Mouse (Mus musculus): ENCODE data around the gene Epb41l1. TPM values are rescaled to one million over a fixed set of nuclear protein-coding genes. Genes with fewer than 3 reads are reported as not detected.

Gene Epb41l1
- total and polyA plus RNA-seq, 3 experiments = 0.09 to 8.4 (median 0.44) TPM

DNA sequence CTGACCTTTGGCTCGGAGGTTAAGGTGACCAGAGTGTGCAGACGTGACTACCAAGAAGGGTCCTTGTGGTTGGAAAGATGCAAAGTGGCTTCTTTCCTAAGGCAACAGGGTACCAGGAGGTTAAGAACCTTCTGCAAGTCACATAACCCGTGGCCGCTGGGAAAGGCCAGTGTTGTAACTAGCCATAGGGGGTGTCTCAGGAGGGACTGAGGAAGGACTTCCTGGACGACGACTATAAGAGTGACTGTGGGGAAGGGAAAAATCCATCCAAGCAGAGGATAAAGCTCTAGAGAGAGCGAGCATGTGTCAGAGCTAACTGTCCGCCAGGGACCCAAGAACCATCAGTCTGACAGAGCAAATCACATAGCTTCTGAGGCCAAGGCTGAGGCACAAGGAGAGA is 48.8 kb downstream of the Epb41l1 start:
- Histone ChIP-seq H3K36me3 (replicated peaks) (no peaks in the 10 kb centered on the region), H3K27me3 (ENCODE audit: insufficient read depth, low read length) (peaks cover 14% of the 10 kb centered on the region), H3K4me3 (ENCODE audit: low read depth, low read length) (no peak overlapping the region), H3K4me1 (ENCODE audit: insufficient read depth, low read depth, low read length) (no peaks in the 10 kb centered on the region), H3K9me3 (replicated peaks) (no peaks in the 10 kb centered on the region)
- TF ChIP-seq GATA1 (IDR thresholded peaks at IDR 0.05; ENCODE audit: borderline replicate concordance, low read length) (no peak), GATA2 (IDR thresholded peaks at IDR 0.05; ENCODE audit: borderline replicate concordance, low read depth, low read length) (no peak), CTCF (IDR thresholded peaks at IDR 0.05; ENCODE audit: low read depth, low read length) (no peak), TAL1 (conservative IDR thresholded peaks at IDR 0.05; ENCODE audit: low read depth, low read length) (no peak), POLR2AphosphoS5 (IDR thresholded peaks at IDR 0.05; ENCODE audit: insufficient replicate concordance, low read depth, low read length) (no peak)
- ATAC-seq (ENCODE audit: extremely low read depth, insufficient number of reproducible peaks, low FRiP score, poor library complexity, severe bottlenecking) (no peak), DNase-seq (ENCODE audit: low spot score) (no peak)

DNA sequence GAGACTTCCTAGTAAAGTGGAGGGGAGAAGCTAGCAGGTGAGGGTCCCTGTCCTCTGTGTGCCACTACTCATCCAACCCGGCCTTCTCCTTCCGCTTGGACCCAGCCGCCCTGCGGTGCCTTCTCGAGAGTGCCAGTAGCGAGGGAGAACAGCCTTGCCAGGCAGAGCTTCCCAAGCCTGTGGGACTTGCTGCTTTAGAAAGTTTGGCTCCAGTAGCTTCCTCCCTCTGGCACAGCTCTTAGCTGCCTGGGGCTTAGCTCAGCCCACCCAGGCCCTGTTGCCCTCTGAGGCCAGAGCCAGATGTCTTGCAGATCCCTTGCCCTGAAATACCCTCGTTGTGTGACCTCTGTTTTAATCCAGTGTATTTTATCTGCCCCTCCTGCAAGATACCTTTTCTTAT is 50.2 kb downstream of the Epb41l1 start:
- no peaks in the 10 kb centered on the region for H3K9me3 ChIP-seq (replicated peaks)
- peaks cover 18% of the 10 kb centered on the region for H3K27me3 ChIP-seq (ENCODE audit: insufficient read depth, low read length)
- H3K4me3 ChIP-seq (ENCODE audit: low read depth, low read length) = no peak overlapping the region
- no peak for TF ChIP-seq GATA2 (IDR thresholded peaks at IDR 0.05; ENCODE audit: borderline replicate concordance, low read depth, low read length)
- no peak for TF ChIP-seq GATA1 (IDR thresholded peaks at IDR 0.05; ENCODE audit: borderline replicate concordance, low read length)
- no peak for TF ChIP-seq POLR2AphosphoS5 (IDR thresholded peaks at IDR 0.05; ENCODE audit: insufficient replicate concordance, low read depth, low read length)
- TF ChIP-seq CTCF (IDR thresholded peaks at IDR 0.05; ENCODE audit: low read depth, low read length) = no peak
- no peak for TF ChIP-seq TAL1 (conservative IDR thresholded peaks at IDR 0.05; ENCODE audit: low read depth, low read length)
- no peaks in the 10 kb centered on the region for H3K4me1 ChIP-seq (ENCODE audit: insufficient read depth, low read depth, low read length)
- no peak for ATAC-seq (ENCODE audit: extremely low read depth, insufficient number of reproducible peaks, low FRiP score, poor library complexity, severe bottlenecking)
- no peaks in the 10 kb centered on the region for H3K36me3 ChIP-seq (replicated peaks)
- no peak for DNase-seq (ENCODE audit: low spot score)

DNA sequence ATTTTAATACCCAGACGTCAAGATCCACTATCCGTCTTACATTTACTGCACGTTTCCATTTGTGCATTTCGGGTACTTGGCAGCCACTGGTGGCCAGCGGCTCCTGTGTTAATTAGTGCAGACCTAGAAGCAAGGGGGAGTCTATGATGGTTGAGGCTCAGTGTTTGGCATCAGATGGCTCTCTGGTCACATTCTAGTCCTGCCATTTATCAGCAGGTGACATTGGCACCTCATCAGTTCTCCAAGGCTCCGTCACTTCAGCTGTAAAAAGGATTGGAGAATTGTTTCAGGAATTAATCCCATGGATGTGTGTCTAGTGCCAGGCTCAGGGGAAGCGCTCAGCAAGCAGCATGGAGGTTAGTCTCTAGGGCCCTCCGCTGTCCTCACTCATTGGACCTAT is 51.6 kb downstream of the Epb41l1 start:
- Histone ChIP-seq H3K36me3 (replicated peaks) (no peaks in the 10 kb centered on the region), H3K4me1 (ENCODE audit: insufficient read depth, low read depth, low read length) (no peaks in the 10 kb centered on the region), H3K9me3 (replicated peaks) (no peaks in the 10 kb centered on the region), H3K4me3 (ENCODE audit: low read depth, low read length) (no peak overlapping the region), H3K27me3 (ENCODE audit: insufficient read depth, low read length) (peaks cover 23% of the 10 kb centered on the region)
- no peak for TF ChIP-seq TAL1 (conservative IDR thresholded peaks at IDR 0.05; ENCODE audit: low read depth, low read length)
- TF ChIP-seq POLR2AphosphoS5 (IDR thresholded peaks at IDR 0.05; ENCODE audit: insufficient replicate concordance, low read depth, low read length) = no peak
- no peak for TF ChIP-seq GATA2 (IDR thresholded peaks at IDR 0.05; ENCODE audit: borderline replicate concordance, low read depth, low read length)
- DNase-seq (ENCODE audit: low spot score) = no peak
- ATAC-seq (ENCODE audit: extremely low read depth, insufficient number of reproducible peaks, low FRiP score, poor library complexity, severe bottlenecking) = no peak

DNA sequence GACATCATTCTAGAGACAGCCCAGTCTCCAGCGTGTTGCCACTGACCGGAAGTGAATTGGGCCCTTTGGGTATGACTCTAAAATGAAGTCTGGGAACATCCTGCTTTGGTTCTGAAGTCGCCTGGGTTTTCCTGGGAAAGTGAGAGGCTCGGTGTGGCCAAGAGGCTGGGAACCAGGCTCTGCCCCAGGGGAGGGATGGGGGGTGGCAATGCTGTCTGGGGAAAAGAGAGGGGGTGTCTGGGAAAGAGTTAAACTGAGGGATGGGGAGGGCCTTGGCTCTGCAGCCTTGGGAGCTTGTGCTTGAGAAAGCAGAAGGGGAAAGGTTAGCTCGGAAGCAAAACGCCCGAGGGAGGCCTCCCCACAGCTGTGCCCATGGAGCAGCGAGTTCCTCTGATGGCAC is 53.0 kb downstream of the Epb41l1 start:
- Histone ChIP-seq H3K4me1 (ENCODE audit: insufficient read depth, low read depth, low read length) (no peaks in the 10 kb centered on the region), H3K27me3 (ENCODE audit: insufficient read depth, low read length) (peaks cover 27% of the 10 kb centered on the region), H3K9me3 (replicated peaks) (no peaks in the 10 kb centered on the region), H3K36me3 (replicated peaks) (no peaks in the 10 kb centered on the region), H3K4me3 (ENCODE audit: low read depth, low read length) (no peak overlapping the region)
- TF ChIP-seq GATA2 (IDR thresholded peaks at IDR 0.05; ENCODE audit: borderline replicate concordance, low read depth, low read length) (no peak), POLR2AphosphoS5 (IDR thresholded peaks at IDR 0.05; ENCODE audit: insufficient replicate concordance, low read depth, low read length) (no peak)
- DNase-seq (ENCODE audit: low spot score) (no peak), ATAC-seq (ENCODE audit: extremely low read depth, insufficient number of reproducible peaks, low FRiP score, poor library complexity, severe bottlenecking) (no peak)

DNA sequence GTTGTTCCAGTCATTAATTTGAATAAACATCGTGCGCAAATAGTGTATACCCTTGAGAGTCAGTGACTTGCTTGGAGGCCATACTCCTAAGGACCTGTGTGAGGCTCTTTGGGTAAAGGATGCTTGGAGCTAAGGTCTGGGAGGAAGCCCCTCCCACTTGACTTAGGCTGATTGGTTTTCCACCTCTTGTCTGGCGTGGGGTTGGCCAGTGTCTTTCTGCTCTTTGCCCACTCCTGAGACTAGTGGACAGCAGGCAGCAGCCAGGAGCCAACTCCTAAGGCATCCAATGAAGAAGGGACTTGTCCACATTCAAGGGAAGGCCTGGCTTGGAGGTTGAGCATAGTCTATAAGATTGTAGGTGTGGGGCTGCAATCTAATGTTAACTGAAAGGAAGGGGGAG is 53.4 kb downstream of the Epb41l1 start:
- Histone ChIP-seq H3K4me1 (ENCODE audit: insufficient read depth, low read depth, low read length) (no peaks in the 10 kb centered on the region), H3K4me3 (ENCODE audit: low read depth, low read length) (no peak overlapping the region), H3K9me3 (replicated peaks) (no peaks in the 10 kb centered on the region), H3K27me3 (ENCODE audit: insufficient read depth, low read length) (peaks cover 29% of the 10 kb centered on the region), H3K36me3 (replicated peaks) (no peaks in the 10 kb centered on the region)
- DNase-seq (ENCODE audit: low spot score) = no peak
- TF ChIP-seq TAL1 (conservative IDR thresholded peaks at IDR 0.05; ENCODE audit: low read depth, low read length) (no peak), CTCF (IDR thresholded peaks at IDR 0.05; ENCODE audit: low read depth, low read length) (no peak), POLR2AphosphoS5 (IDR thresholded peaks at IDR 0.05; ENCODE audit: insufficient replicate concordance, low read depth, low read length) (no peak), GATA2 (IDR thresholded peaks at IDR 0.05; ENCODE audit: borderline replicate concordance, low read depth, low read length) (no peak), GATA1 (IDR thresholded peaks at IDR 0.05; ENCODE audit: borderline replicate concordance, low read length) (no peak)
- ATAC-seq (ENCODE audit: extremely low read depth, insufficient number of reproducible peaks, low FRiP score, poor library complexity, severe bottlenecking) = no peak

DNA sequence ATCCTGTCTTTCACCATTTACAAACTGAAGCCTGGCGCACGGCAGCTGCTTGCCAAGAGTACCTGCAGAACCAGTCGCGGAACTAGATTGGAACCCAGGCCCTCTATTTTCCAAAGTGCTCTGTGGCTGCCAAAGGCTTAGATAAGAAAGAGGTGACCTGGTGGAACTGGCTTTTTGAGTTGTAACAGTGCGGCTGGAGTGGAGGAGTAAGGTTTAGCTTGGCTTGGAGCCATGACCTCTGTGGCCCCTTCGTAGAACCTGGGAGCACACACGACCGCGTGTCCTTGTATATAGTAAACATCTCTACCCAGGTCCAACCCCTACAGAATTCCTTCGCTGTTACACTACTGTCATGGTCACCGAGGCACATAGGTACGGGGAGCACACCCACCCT is 54.2 kb downstream of the Epb41l1 start:
- TF ChIP-seq GATA1 (IDR thresholded peaks at IDR 0.05; ENCODE audit: borderline replicate concordance, low read length) (no peak), CTCF (IDR thresholded peaks at IDR 0.05; ENCODE audit: low read depth, low read length) (no peak), POLR2AphosphoS5 (IDR thresholded peaks at IDR 0.05; ENCODE audit: insufficient replicate concordance, low read depth, low read length) (no peak), TAL1 (conservative IDR thresholded peaks at IDR 0.05; ENCODE audit: low read depth, low read length) (no peak), GATA2 (IDR thresholded peaks at IDR 0.05; ENCODE audit: borderline replicate concordance, low read depth, low read length) (no peak)
- Histone ChIP-seq H3K27me3 (ENCODE audit: insufficient read depth, low read length) (peaks cover 37% of the 10 kb centered on the region), H3K9me3 (replicated peaks) (no peaks in the 10 kb centered on the region), H3K4me3 (ENCODE audit: low read depth, low read length) (no peak overlapping the region), H3K4me1 (ENCODE audit: insufficient read depth, low read depth, low read length) (no peaks in the 10 kb centered on the region), H3K36me3 (replicated peaks) (no peaks in the 10 kb centered on the region)
- ATAC-seq (ENCODE audit: extremely low read depth, insufficient number of reproducible peaks, low FRiP score, poor library complexity, severe bottlenecking) = no peak
- no peak for DNase-seq (ENCODE audit: low spot score)
